In the genomic region with DNA sequence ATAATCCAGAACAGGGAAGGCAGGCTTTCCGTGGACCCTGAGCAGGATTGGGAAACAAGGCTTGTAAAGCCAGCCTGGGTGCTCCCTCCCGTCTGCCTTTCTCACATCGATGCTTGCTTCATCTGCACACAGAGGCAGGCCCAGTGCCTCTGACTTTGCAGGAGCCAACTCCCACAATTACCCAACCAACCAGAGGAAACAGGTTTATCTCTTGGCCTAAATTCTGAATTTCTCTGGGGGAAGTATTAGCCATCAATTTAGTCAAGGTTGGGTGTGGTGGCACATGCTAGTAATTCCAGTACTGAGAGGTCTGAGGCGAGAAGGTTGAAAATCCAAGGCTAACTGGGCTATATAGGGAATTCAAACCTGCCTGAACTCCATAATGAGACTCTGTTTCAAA, we compare ENCODE assay signal across 16 mouse cellular contexts. TPM values are rescaled to one million over a fixed set of nuclear protein-coding genes. Genes with fewer than 3 reads are reported as not detected.
A peak's percentile ranks its signal among the peaks of the same experiment; 100 is the strongest.
DNase-seq lines count a peak whose midpoint lies in the region; ATAC-seq and TF ChIP-seq lines count a peak whose summit lies in the region.
"Had no signal": no experiment of that assay in that cellular context is flagged by ENCODE, and none has a peak within 500 bp of the region (broad histone marks: within the 10 kb centered on the region; RNA-seq: fewer than 3 reads in every experiment).

No protein-coding gene starts in this region.

- no peak for TF ChIP-seq CTCF in kidney, adult 2 months (conservative IDR thresholded peaks at IDR 0.05; ENCODE audit: insufficient read depth, insufficient read length, low read depth, low read length)

- no peak overlapping the region for H3K4me2 ChIP-seq in kidney, embryonic 16.5 days (replicated peaks; ENCODE audit: low read depth, low read length)
- H3K4me2 ChIP-seq: neural tube, embryonic 13.5 days had no signal

- no peaks in the 10 kb centered on the region for H3K36me3 ChIP-seq in kidney, adult 2 months (ENCODE audit: control insufficient read depth, insufficient read depth, low read length)
- H3K36me3 ChIP-seq in kidney, embryonic 16.5 days (ENCODE audit: insufficient read depth, low read length) = no peaks in the 10 kb centered on the region
- H3K36me3 ChIP-seq: hindbrain, embryonic 10.5 days; neural tube, embryonic 13.5 days had no signal

- H3K27me3 ChIP-seq in kidney, adult 2 months (replicated peaks; ENCODE audit: control insufficient read depth, insufficient read depth, low read length) = no peaks in the 10 kb centered on the region
- no peaks in the 10 kb centered on the region for H3K27me3 ChIP-seq in kidney, embryonic 16.5 days (ENCODE audit: insufficient read depth, low read length)
- H3K27me3 ChIP-seq: neural tube, embryonic 13.5 days had no signal

- ATAC-seq in kidney, embryonic 16.5 days (ENCODE audit: low FRiP score, low TSS enrichment) = no peak
- 0 out of 2 replicates have a peak, but pooled peaks have one; percentile 24 for ATAC-seq in monocyte, adult 5-6 weeks (replicated peaks; ENCODE audit: insufficient number of reproducible peaks, low FRiP score, low TSS enrichment, poor library complexity, severe bottlenecking)

- WGBS in kidney, adult 2 months = 52% methylated on average over 4 of the region's 4 CpGs
- WGBS in kidney, embryonic 16.5 days = 69% methylated on average over 4 of the region's 4 CpGs

- no peaks in the 10 kb centered on the region for H3K4me1 ChIP-seq in kidney, adult 2 months (ENCODE audit: control insufficient read depth, insufficient read depth, low read length)
- peaks cover 5% of the 10 kb centered on the region; the same call in 1 of the 2 replicates for H3K4me1 ChIP-seq in kidney, embryonic 16.5 days (ENCODE audit: insufficient read depth, low read length)
- H3K4me1 ChIP-seq: hindbrain, embryonic 10.5 days; neural tube, embryonic 13.5 days had no signal

- no peak overlapping the region for H3K4me3 ChIP-seq in kidney, adult 2 months (ENCODE audit: insufficient read depth, low read depth, low read length)
- no peak overlapping the region for H3K4me3 ChIP-seq in kidney, embryonic 16.5 days (ENCODE audit: low read length)
- H3K4me3 ChIP-seq: erythroblast, embryonic 14.5 days; hindbrain, embryonic 10.5 days; neural tube, embryonic 13.5 days had no signal

- no peak overlapping the region for H3K27ac ChIP-seq in kidney, adult 2 months (ENCODE audit: insufficient read depth, low read depth, low read length)
- no peak overlapping the region for H3K27ac ChIP-seq in kidney, embryonic 16.5 days (ENCODE audit: low read length)
- H3K27ac ChIP-seq: hindbrain, embryonic 10.5 days; liver, embryonic 14.5 days; neural tube, embryonic 13.5 days had no signal

- DNase-seq in kidney, adult 2 months = peak; percentile 48
- peak; percentile 37 for DNase-seq in testis, postnatal 10 days (ENCODE audit: low spot score)
- no peak for DNase-seq in testis, postnatal 14 days (ENCODE audit: low spot score)
- DNase-seq in adrenal gland, postnatal 14 days = peak; percentile 68
- DNase-seq in left cerebral cortex, adult 11 months (ENCODE audit: low spot score) = no peak
- DNase-seq: cerebellum, adult 2 months; embryo, embryonic 11 days; gastrocnemius, postnatal 36 days; midbrain, embryonic 14.5 days; retina, postnatal 1 day had no signal

- no peak overlapping the region for H3K9ac ChIP-seq in kidney, embryonic 16.5 days (replicated peaks; ENCODE audit: low read length)
- H3K9ac ChIP-seq: liver, embryonic 14.5 days; neural tube, embryonic 13.5 days had no signal

- peaks cover 4% of the 10 kb centered on the region; the same call in 1 of the 2 replicates for H3K9me3 ChIP-seq in kidney, embryonic 16.5 days (ENCODE audit: low read length)

- no peak for TF ChIP-seq POLR2A in kidney, adult 2 months (IDR thresholded peaks at IDR 0.05; ENCODE audit: low read depth, low read length)

RNA-seq across cellular contexts. Expression of gene Acap2, which starts 9.4 kb away (rescaled TPM):
- 7.7 and 8.6 TPM in 2 replicates for polyA plus RNA-seq in kidney, adult 2 months (2012; rRNA removed)
- polyA plus RNA-seq in kidney, embryonic 16.5 days (2015; fragmentation: Nextera tagmentation; extraction: Ambion mirVana) = 16.1 and 18.2 TPM in 2 replicates
- total RNA-seq in adrenal gland, postnatal 14 days (2021) = 38.5 and 41.5 TPM in 2 replicates
- 89.4 to 118 TPM (median 107 TPM) in 3 replicates for total RNA-seq in monocyte, adult 5-6 weeks (2017)

Comparison
In these comparisons a context has a peak if more than half of its experiments do, and no peak if none do; other contexts are left out.
1. DNase-seq: peak in kidney, adult 2 months (single experiment), testis, postnatal 10 days (single experiment) and adrenal gland, postnatal 14 days (single experiment); none in testis, postnatal 14 days (single experiment) and left cerebral cortex, adult 11 months (single experiment).